8 mouse cellular contexts compared by ENCODE assay signal in the genomic region with DNA sequence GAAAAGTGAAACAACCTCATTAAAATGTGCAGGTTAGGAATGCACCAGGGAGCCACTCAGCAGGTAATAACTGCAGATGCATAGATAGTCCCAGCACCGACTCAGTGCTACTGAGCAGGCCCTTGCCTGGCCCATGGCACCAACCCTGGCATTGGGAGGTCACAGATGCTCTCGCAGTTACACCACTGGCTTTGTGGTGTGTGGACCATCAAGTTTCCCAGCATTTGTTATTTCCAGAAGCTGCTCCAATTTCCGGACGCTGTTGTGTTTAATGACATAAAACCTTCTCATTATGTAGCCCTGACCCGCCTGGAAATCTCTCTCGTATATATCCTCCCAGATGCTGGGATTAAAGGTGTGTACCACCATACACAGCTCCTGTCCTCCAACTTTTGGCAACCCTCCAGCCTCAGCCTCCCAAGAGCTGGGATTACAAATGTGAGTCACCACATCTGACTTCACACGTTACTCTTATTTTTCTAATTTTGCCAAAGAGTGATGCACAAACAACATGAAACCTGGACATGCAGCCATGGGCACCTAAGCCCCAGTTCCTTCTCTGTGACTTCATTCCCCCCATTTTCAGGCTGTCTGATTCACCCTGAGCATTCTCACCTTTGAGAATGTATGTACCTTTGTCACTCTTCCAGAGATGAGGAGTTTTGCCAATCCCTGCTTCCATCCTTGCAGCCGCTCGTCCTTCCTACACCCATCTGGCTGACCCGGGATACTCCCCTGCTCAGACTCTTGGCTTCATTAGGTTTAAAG. TPM values are rescaled to one million over a fixed set of nuclear protein-coding genes. Genes with fewer than 3 reads are reported as not detected.
A peak's percentile ranks its signal among the peaks of the same experiment; 100 is the strongest.
DNase-seq lines count a peak whose midpoint lies in the region; ATAC-seq and TF ChIP-seq lines count a peak whose summit lies in the region.

No protein-coding gene starts in this region.

- TF ChIP-seq CTCF in kidney, adult 2 months (conservative IDR thresholded peaks at IDR 0.05; ENCODE audit: insufficient read depth, insufficient read length, low read depth, low read length): no peak
- no peak for TF ChIP-seq CTCF in liver, embryonic 14.5 days (IDR thresholded peaks at IDR 0.05; ENCODE audit: low read depth)
- no peak for TF ChIP-seq CTCF in stomach, postnatal 0 days (IDR thresholded peaks at IDR 0.05; ENCODE audit: low read depth)

- DNase-seq in kidney, adult 2 months: no peak
- DNase-seq in kidney, adult 9 months: no peak
- peak; percentile 41 for DNase-seq in adipocyte (ENCODE audit: low spot score)
- DNase-seq in liver, embryonic 14.5 days (ENCODE audit: low read depth in 3 of 3, low spot score in 3 of 3): no peak
- DNase-seq in stomach, postnatal 0 days (ENCODE audit: low spot score): no peak
- DNase-seq in spleen, postnatal 36 days (ENCODE audit: low spot score in 2 of 2): no peak

- no peaks in the 10 kb centered on the region for H3K36me3 ChIP-seq in kidney, adult 2 months (ENCODE audit: control insufficient read depth, insufficient read depth, low read length)
- peaks cover 21% of the 10 kb centered on the region; the same call in 1 of the 2 replicates for H3K36me3 ChIP-seq in heart, embryonic 15.5 days
- H3K36me3 ChIP-seq in liver, embryonic 14.5 days (replicated peaks; ENCODE audit: control insufficient read depth, insufficient read depth, low read depth): peaks cover 12% of the 10 kb centered on the region
- H3K36me3 ChIP-seq in stomach, postnatal 0 days (ENCODE audit: control insufficient read depth, insufficient read depth, low read length): peaks cover 8% of the 10 kb centered on the region

- peak overlapping the region; percentile 26; the same call in 1 of the 2 replicates for H3K27ac ChIP-seq in kidney, adult 2 months (ENCODE audit: insufficient read depth, low read depth, low read length)
- peak overlapping the region; percentile 67 for H3K27ac ChIP-seq in heart, embryonic 15.5 days
- H3K27ac ChIP-seq in liver, embryonic 14.5 days: peak overlapping the region; percentile 87
- H3K27ac ChIP-seq in stomach, postnatal 0 days (replicated peaks): peak overlapping the region; percentile 61; the same call in 1 of the 2 replicates

- no peak for TF ChIP-seq EP300 in liver, embryonic 14.5 days (IDR thresholded peaks at IDR 0.05; ENCODE audit: low read depth)
- no peak for TF ChIP-seq EP300 in stomach, postnatal 0 days (optimal IDR thresholded peaks at IDR 0.05)

- no peak for TF ChIP-seq POLR2A in kidney, adult 2 months (IDR thresholded peaks at IDR 0.05; ENCODE audit: low read depth, low read length)

- H3K4me1 ChIP-seq in kidney, adult 2 months (ENCODE audit: control insufficient read depth, insufficient read depth, low read length): peaks cover 3% of the 10 kb centered on the region; the same call in 1 of the 2 replicates
- peaks cover 20% of the 10 kb centered on the region for H3K4me1 ChIP-seq in heart, embryonic 15.5 days (replicated peaks)
- peaks cover 20 to 27% of the 10 kb centered on the region in 2 experiments for H3K4me1 ChIP-seq in liver, embryonic 14.5 days (replicated peaks; ENCODE audit: control insufficient read depth in 2 of 2, insufficient read depth in 2 of 2, low read length in 1 of 2)
- 0 out of 2 replicates have a peak, but pooled peaks cover 4% of the 10 kb centered on the region for H3K4me1 ChIP-seq in stomach, postnatal 0 days (replicated peaks; ENCODE audit: control insufficient read depth, insufficient read depth)

- H3K27me3 ChIP-seq in kidney, adult 2 months (replicated peaks; ENCODE audit: control insufficient read depth, insufficient read depth, low read length): no peaks in the 10 kb centered on the region
- no peaks in the 10 kb centered on the region for H3K27me3 ChIP-seq in heart, embryonic 15.5 days
- H3K27me3 ChIP-seq in liver, embryonic 14.5 days (ENCODE audit: control insufficient read depth, insufficient read depth, low read length): no peaks in the 10 kb centered on the region
- H3K27me3 ChIP-seq in stomach, postnatal 0 days (ENCODE audit: control insufficient read depth, insufficient read depth, low read length): no peaks in the 10 kb centered on the region

- peak overlapping the region; percentile 64 for H3K4me3 ChIP-seq in kidney, adult 2 months (ENCODE audit: insufficient read depth, low read depth, low read length)
- peak overlapping the region; percentile 86 for H3K4me3 ChIP-seq in heart, embryonic 15.5 days
- peak overlapping the region; percentile 82 to 87 for H3K4me3 ChIP-seq in liver, embryonic 14.5 days (ENCODE audit: insufficient read depth in 1 of 2, low read depth in 2 of 2, low read length in 2 of 2)
- peak overlapping the region; percentile 78 for H3K4me3 ChIP-seq in stomach, postnatal 0 days (ENCODE audit: low read depth, low read length)

- peak overlapping the region; percentile 81 for H3K9ac ChIP-seq in heart, embryonic 15.5 days
- peak overlapping the region; percentile 87 for H3K9ac ChIP-seq in liver, embryonic 14.5 days (replicated peaks)
- H3K9ac ChIP-seq in stomach, postnatal 0 days (ENCODE audit: low read length): peak overlapping the region; percentile 85

- WGBS in kidney, adult 2 months: 41% methylated on average over 10 of the region's 10 CpGs
- WGBS in heart, embryonic 15.5 days: 55% methylated on average over 10 of the region's 10 CpGs
- 58% methylated on average over 10 of the region's 10 CpGs for WGBS in liver, embryonic 14.5 days (ENCODE audit: insufficient replicate concordance)
- WGBS in stomach, postnatal 0 days: 42% methylated on average over 10 of the region's 10 CpGs

- no peaks in the 10 kb centered on the region for H3K9me3 ChIP-seq in heart, embryonic 15.5 days (replicated peaks)
- no peaks in the 10 kb centered on the region for H3K9me3 ChIP-seq in liver, embryonic 14.5 days (ENCODE audit: control insufficient read depth, low read length)
- H3K9me3 ChIP-seq in stomach, postnatal 0 days (ENCODE audit: control insufficient read depth, low read length): no peaks in the 10 kb centered on the region

- peak overlapping the region; percentile 94 for H3K4me2 ChIP-seq in heart, embryonic 15.5 days
- peak overlapping the region; percentile 98 for H3K4me2 ChIP-seq in liver, embryonic 14.5 days (ENCODE audit: low read depth)
- peak overlapping the region; percentile 98 for H3K4me2 ChIP-seq in stomach, postnatal 0 days (replicated peaks; ENCODE audit: low read depth)

- ATAC-seq in heart, embryonic 15.5 days (replicated peaks; ENCODE audit: insufficient number of reproducible peaks, insufficient read depth, low FRiP score, low read depth): peak; percentile 52
- ATAC-seq in liver, embryonic 14.5 days (ENCODE audit: insufficient read depth): peak; percentile 27
- ATAC-seq in stomach, postnatal 0 days (ENCODE audit: low FRiP score, low TSS enrichment): peak; percentile 14; the same call in 1 of the 2 replicates
- ATAC-seq in frontal cortex, adult (ENCODE audit: low TSS enrichment): no peak

RNA-seq across cellular contexts. Expression of a gene that starts 0.5 kb away (rescaled TPM):
- polyA plus RNA-seq in kidney, adult 2 months (2012; rRNA removed): 38.6 TPM in 2 replicates
- 27.2 and 34.2 TPM in 2 replicates for polyA plus RNA-seq in heart, embryonic 15.5 days (2015; fragmentation: Nextera tagmentation; extraction: Ambion mirVana)
- polyA plus RNA-seq in liver, embryonic 14.5 days (2012; rRNA removed): 20.0 and 23.9 TPM in 2 replicates
- 17.2 and 18.8 TPM in 2 replicates for polyA plus RNA-seq in liver, embryonic 14.5 days (2014; fragmentation: Nextera tagmentation; extraction: Ambion mirVana)
- 24.3 and 24.4 TPM in 2 replicates for polyA plus RNA-seq in stomach, postnatal 0 days (2015; fragmentation: Nextera tagmentation; extraction: Ambion mirVana)

RNA-seq across cellular contexts. Expression of a gene that starts 10.4 kb away (rescaled TPM):
- 28.2 and 29.6 TPM in 2 replicates for polyA plus RNA-seq in kidney, adult 2 months (2012; rRNA removed)
- 22.9 and 35.7 TPM in 2 replicates for polyA plus RNA-seq in heart, embryonic 15.5 days (2015; fragmentation: Nextera tagmentation; extraction: Ambion mirVana)
- polyA plus RNA-seq in liver, embryonic 14.5 days (2012; rRNA removed): 14.7 and 18.2 TPM in 2 replicates
- 15.2 and 15.3 TPM in 2 replicates for polyA plus RNA-seq in liver, embryonic 14.5 days (2014; fragmentation: Nextera tagmentation; extraction: Ambion mirVana)
- 11.4 and 12.2 TPM in 2 replicates for polyA plus RNA-seq in stomach, postnatal 0 days (2015; fragmentation: Nextera tagmentation; extraction: Ambion mirVana)

RNA-seq across cellular contexts. Expression of a gene that starts 29.0 kb away (rescaled TPM):
- 43.7 and 44.0 TPM in 2 replicates for polyA plus RNA-seq in kidney, adult 2 months (2012; rRNA removed)
- 9.2 and 15.9 TPM in 2 replicates for polyA plus RNA-seq in heart, embryonic 15.5 days (2015; fragmentation: Nextera tagmentation; extraction: Ambion mirVana)
- polyA plus RNA-seq in liver, embryonic 14.5 days (2012; rRNA removed): 16.7 and 18.3 TPM in 2 replicates
- 13.3 and 14.7 TPM in 2 replicates for polyA plus RNA-seq in liver, embryonic 14.5 days (2014; fragmentation: Nextera tagmentation; extraction: Ambion mirVana)
- polyA plus RNA-seq in stomach, postnatal 0 days (2015; fragmentation: Nextera tagmentation; extraction: Ambion mirVana): 6.5 and 7.1 TPM in 2 replicates

RNA-seq across cellular contexts. Expression of a gene that starts 58.6 kb away (rescaled TPM):
- 29.6 and 31.3 TPM in 2 replicates for polyA plus RNA-seq in kidney, adult 2 months (2012; rRNA removed)
- polyA plus RNA-seq in heart, embryonic 15.5 days (2015; fragmentation: Nextera tagmentation; extraction: Ambion mirVana): 23.1 and 26.7 TPM in 2 replicates
- polyA plus RNA-seq in liver, embryonic 14.5 days (2012; rRNA removed): 18.0 and 28.8 TPM in 2 replicates
- polyA plus RNA-seq in liver, embryonic 14.5 days (2014; fragmentation: Nextera tagmentation; extraction: Ambion mirVana): 50.0 and 55.7 TPM in 2 replicates
- polyA plus RNA-seq in stomach, postnatal 0 days (2015; fragmentation: Nextera tagmentation; extraction: Ambion mirVana): 21.6 and 23.2 TPM in 2 replicates

RNA-seq across cellular contexts. Expression of a gene that starts 58.8 kb away (rescaled TPM):
- polyA plus RNA-seq in kidney, adult 2 months (2012; rRNA removed): 4.5 and 5.4 TPM in 2 replicates
- 12.9 and 17.4 TPM in 2 replicates for polyA plus RNA-seq in heart, embryonic 15.5 days (2015; fragmentation: Nextera tagmentation; extraction: Ambion mirVana)
- polyA plus RNA-seq in liver, embryonic 14.5 days (2012; rRNA removed): 19.9 and 26.2 TPM in 2 replicates
- 26.7 and 31.2 TPM in 2 replicates for polyA plus RNA-seq in liver, embryonic 14.5 days (2014; fragmentation: Nextera tagmentation; extraction: Ambion mirVana)
- polyA plus RNA-seq in stomach, postnatal 0 days (2015; fragmentation: Nextera tagmentation; extraction: Ambion mirVana): 10.6 and 10.9 TPM in 2 replicates

Comparison
In these comparisons a context has a peak if more than half of its experiments do, and no peak if none do; other contexts are left out.
1. H3K27ac ChIP-seq: peak in every context shown above with its lines; median percentile 87 in liver, embryonic 14.5 days; 67 in heart, embryonic 15.5 days; 61 in stomach, postnatal 0 days; 26 in kidney, adult 2 months.